Mouse (Mus musculus) embryonic facial prominence, embryonic 12.5 days (tissue): Measurements from ENCODE around the gene Dusp10. TPM values are rescaled to one million over a fixed set of nuclear protein-coding genes. Genes with fewer than 3 reads are reported as not detected.

Source experiments
- ATAC-seq: fragments of 200-750 bp; cut with Nextera tagmentation; 2 replicates; pipeline ENCODE4 v1.8.0; 2017; ENCODE audit not compliant: insufficient number of reproducible peaks, insufficient read depth, low FRiP score, low TSS enrichment
- H3K27ac ChIP-seq: fragments of 300-500 bp; sonication (generic); 2 replicates; pipeline ENCODE4 v1.5.1; 2016; ENCODE audit warnings: mild to moderate bottlenecking
- H3K27me3 ChIP-seq: fragments of 300-500 bp; sonication (generic); 2 replicates; pipeline ENCODE4 v1.6.1; 2016; ENCODE audit warnings: mild to moderate bottlenecking, moderate library complexity
- H3K36me3 ChIP-seq: fragments of 300-500 bp; sonication (generic); 2 replicates; pipeline ENCODE4 v1.6.1; 2016; ENCODE audit warnings: mild to moderate bottlenecking
- H3K4me1 ChIP-seq: fragments of 300-500 bp; sonication (generic); 2 replicates; pipeline ENCODE4 v1.6.1; 2016
- H3K4me2 ChIP-seq: fragments of 300-500 bp; sonication (generic); replicated peaks from 2 replicates; pipeline ENCODE4 v1.6.1; 2016; ENCODE audit warnings: mild to moderate bottlenecking, moderate library complexity
- H3K4me3 ChIP-seq: fragments of 300-500 bp; sonication (generic); 2 replicates; pipeline ENCODE4 v1.5.1; 2016; ENCODE audit warnings: mild to moderate bottlenecking
- H3K9ac ChIP-seq: fragments of 300-500 bp; sonication (generic); 2 replicates; pipeline ENCODE4 v1.6.1; 2016; ENCODE audit warnings: mild to moderate bottlenecking, moderate library complexity
- H3K9me3 ChIP-seq: fragments of 300-500 bp; sonication (generic); 2 replicates; pipeline ENCODE4 v1.6.1; 2016; ENCODE audit warnings: mild to moderate bottlenecking, moderate library complexity
- WGBS: fragments of 180-500 bp; shearing (Covaris S2); methylation state at CpG from one replicate; pipeline ENCODE4 v1.1.7; 2016; 5-methylcytosine and 5-hydroxymethylcytosine counted together
- polyA plus RNA-seq: library from polyadenylated mRNA; unstranded; fragments of >200 nt; fragmentation: Nextera tagmentation; extraction: Ambion mirVana; gene quantifications from 2 replicates; pipeline ENCODE4 v1.2.1, GENCODE M21; 2016

Dusp10 gene
- polyA plus RNA-seq, result 7.2 and 8.1 TPM in 2 replicates

GRCm38 (mm10) chr1:184013106-184013505, at the start of gene Dusp10:
Gene Dusp10 (plus strand): TSS chr1:184013302.
- WGBS, result 93% methylated on average over 4 of the region's 4 CpGs
- no peaks in the 10 kb centered on the region for H3K27me3 ChIP-seq
- H3K4me1 ChIP-seq, result no peaks in the 10 kb centered on the region
- H3K9me3 ChIP-seq, result no peaks in the 10 kb centered on the region
- no peak within 1 kb of the TSS for H3K27ac ChIP-seq
- H3K4me2 ChIP-seq, result no peak within 1 kb of the TSS
- no peaks in the 10 kb centered on the region for H3K36me3 ChIP-seq
- no peak within 1 kb of the TSS for H3K4me3 ChIP-seq
- no peak within 1 kb of the TSS for H3K9ac ChIP-seq
- ATAC-seq, result no peak

- 71% methylated on average over 4 of the region's 4 CpGs for WGBS
- no peak for ATAC-seq
- Histone ChIP-seq H3K27me3 (no peaks in the 10 kb centered on the region), H3K9ac (no peak overlapping the region), H3K9me3 (no peaks in the 10 kb centered on the region), H3K4me1 (0 out of 2 replicates have a peak, but pooled peaks cover 3% of the 10 kb centered on the region), H3K4me2 (no peak overlapping the region), H3K36me3 (no peaks in the 10 kb centered on the region), H3K27ac (no peak overlapping the region), H3K4me3 (no peak overlapping the region)
These were observed 47.8 kb upstream of the Dusp10 start for GRCm38 (mm10) chr1:183965341-183965740.

- no peak overlapping the region for H3K4me3 ChIP-seq
- 88% methylated on average over 1 of the region's 1 CpGs for WGBS
- H3K4me1 ChIP-seq, result 0 out of 2 replicates have a peak, but pooled peaks cover 3% of the 10 kb centered on the region
- H3K9ac ChIP-seq, result no peak overlapping the region
- H3K27ac ChIP-seq, result no peak overlapping the region
- H3K4me2 ChIP-seq, result no peak overlapping the region
- no peaks in the 10 kb centered on the region for H3K36me3 ChIP-seq
- no peaks in the 10 kb centered on the region for H3K9me3 ChIP-seq
- no peak for ATAC-seq
- H3K27me3 ChIP-seq, result no peaks in the 10 kb centered on the region
These were observed 43.8 kb upstream of the Dusp10 start for GRCm38 (mm10) chr1:183969265-183969664.

- no peak for ATAC-seq
- H3K27ac ChIP-seq, result no peak overlapping the region
- H3K9ac ChIP-seq, result no peak overlapping the region
- no peaks in the 10 kb centered on the region for H3K36me3 ChIP-seq
- H3K4me2 ChIP-seq, result no peak overlapping the region
- H3K4me1 ChIP-seq, result no peaks in the 10 kb centered on the region
- H3K27me3 ChIP-seq, result no peaks in the 10 kb centered on the region
- WGBS, result 86% methylated on average over 9 of the region's 9 CpGs
- no peak overlapping the region for H3K4me3 ChIP-seq
- H3K9me3 ChIP-seq, result no peaks in the 10 kb centered on the region
These were observed 33.3 kb upstream of the Dusp10 start for GRCm38 (mm10) chr1:183979814-183980243.

GRCm38 (mm10) chr1:183982108-183982507, 31.0 kb upstream of the Dusp10 start:
- no peak for ATAC-seq
- Histone ChIP-seq H3K36me3 (no peaks in the 10 kb centered on the region), H3K4me3 (no peak overlapping the region), H3K27ac (no peak overlapping the region), H3K9ac (no peak overlapping the region), H3K27me3 (no peaks in the 10 kb centered on the region), H3K4me2 (no peak overlapping the region), H3K9me3 (no peaks in the 10 kb centered on the region), H3K4me1 (no peaks in the 10 kb centered on the region)
- 70% methylated on average over 13 of the region's 13 CpGs for WGBS

- no peak overlapping the region for H3K4me3 ChIP-seq
- no peak for ATAC-seq
- 95% methylated on average over 7 of the region's 7 CpGs for WGBS
These were observed 25.3 kb upstream of the Dusp10 start for GRCm38 (mm10) chr1:183987711-183988245.

GRCm38 (mm10) chr1:183991921-183992320, 21.2 kb upstream of the Dusp10 start:
- Histone ChIP-seq H3K4me1 (no peaks in the 10 kb centered on the region), H3K27ac (no peak overlapping the region), H3K9ac (no peak overlapping the region), H3K4me3 (no peak overlapping the region), H3K36me3 (no peaks in the 10 kb centered on the region), H3K9me3 (no peaks in the 10 kb centered on the region), H3K27me3 (no peaks in the 10 kb centered on the region), H3K4me2 (no peak overlapping the region)
- ATAC-seq, result no peak
- 91% methylated on average over 2 of the region's 2 CpGs for WGBS

More at GRCm38 (mm10) chr1:183987711-183988245, 25.3 kb upstream of the Dusp10 start:
- no peak overlapping the region for H3K4me2 ChIP-seq
- no peaks in the 10 kb centered on the region for H3K27me3 ChIP-seq
- no peak overlapping the region for H3K27ac ChIP-seq
- no peaks in the 10 kb centered on the region for H3K4me1 ChIP-seq
- H3K9ac ChIP-seq, result no peak overlapping the region
- no peaks in the 10 kb centered on the region for H3K36me3 ChIP-seq
- no peaks in the 10 kb centered on the region for H3K9me3 ChIP-seq

GRCm38 (mm10) chr1:183997207-183997606, 15.9 kb upstream of the Dusp10 start:
- Histone ChIP-seq H3K4me3 (no peak overlapping the region), H3K27me3 (no peaks in the 10 kb centered on the region), H3K27ac (no peak overlapping the region), H3K36me3 (no peaks in the 10 kb centered on the region), H3K9ac (no peak overlapping the region), H3K9me3 (no peaks in the 10 kb centered on the region), H3K4me2 (no peak overlapping the region), H3K4me1 (no peaks in the 10 kb centered on the region)
- 78% methylated on average over 2 of the region's 2 CpGs for WGBS
- no peak for ATAC-seq

- WGBS, result 86% methylated on average over 2 of the region's 2 CpGs
- Histone ChIP-seq H3K4me3 (no peak overlapping the region), H3K9me3 (no peaks in the 10 kb centered on the region), H3K9ac (no peak overlapping the region), H3K4me2 (no peak overlapping the region), H3K4me1 (no peaks in the 10 kb centered on the region), H3K36me3 (no peaks in the 10 kb centered on the region), H3K27me3 (no peaks in the 10 kb centered on the region), H3K27ac (no peak overlapping the region)
- no peak for ATAC-seq
These were observed 10.6 kb upstream of the Dusp10 start for GRCm38 (mm10) chr1:184002470-184002869.

- 53% methylated on average over 2 of the region's 2 CpGs for whole genome bisulfite sequencing
- no peak for ATAC-seq
- no peaks in the 10 kb centered on the region for H3K9me3 ChIP-seq
These were observed 8.8 kb upstream of the Dusp10 start for GRCm38 (mm10) chr1:184004311-184004710.

GRCm38 (mm10) chr1:184005315-184006058, 7.6 kb upstream of the Dusp10 start:
- no peaks in the 10 kb centered on the region for H3K36me3 ChIP-seq
- no peak overlapping the region for H3K4me3 ChIP-seq
- H3K27ac ChIP-seq, result no peak overlapping the region
- 59% methylated on average over 6 of the region's 6 CpGs for WGBS
- no peaks in the 10 kb centered on the region for H3K4me1 ChIP-seq
- H3K9me3 ChIP-seq, result no peaks in the 10 kb centered on the region
- H3K9ac ChIP-seq, result no peak overlapping the region
- no peaks in the 10 kb centered on the region for H3K27me3 ChIP-seq
- no peak for ATAC-seq
- H3K4me2 ChIP-seq, result no peak overlapping the region

More at GRCm38 (mm10) chr1:184004311-184004710, 8.8 kb upstream of the Dusp10 start:
- no peak overlapping the region for H3K9ac ChIP-seq
- no peaks in the 10 kb centered on the region for H3K36me3 ChIP-seq
- no peak overlapping the region for H3K4me3 ChIP-seq
- H3K4me2 ChIP-seq, result no peak overlapping the region
- no peaks in the 10 kb centered on the region for H3K27me3 ChIP-seq
- no peak overlapping the region for H3K27ac ChIP-seq
- H3K4me1 ChIP-seq, result no peaks in the 10 kb centered on the region

GRCm38 (mm10) chr1:184006086-184006485, 7.0 kb upstream of the Dusp10 start:
- H3K4me2 ChIP-seq, result no peak overlapping the region
- H3K4me3 ChIP-seq, result no peak overlapping the region
- H3K27me3 ChIP-seq, result no peaks in the 10 kb centered on the region
- no peak overlapping the region for H3K27ac ChIP-seq
- no peaks in the 10 kb centered on the region for H3K9me3 ChIP-seq
- no peak for ATAC-seq
- no peak overlapping the region for H3K9ac ChIP-seq
- no peaks in the 10 kb centered on the region for H3K36me3 ChIP-seq
- no peaks in the 10 kb centered on the region for H3K4me1 ChIP-seq
